Mouse (Mus musculus) lung, postnatal 0 days (tissue): Measurements from ENCODE around the gene Rbm25.

Experiments
- CTCF ChIP-seq: IDR thresholded peaks from 2 replicates; pipeline ENCODE4 v1.5.1; 2016; ENCODE audit warnings: antibody characterized with exemption, mild to moderate bottlenecking
- EP300 ChIP-seq: IDR thresholded peaks from 2 replicates; pipeline ENCODE4 v1.6.1; 2016; ENCODE audit warnings: antibody characterized with exemption, mild to moderate bottlenecking, control low read depth

- TF ChIP-seq CTCF = no peak
- TF ChIP-seq EP300 = no peak
Measured at GRCm38 (mm10) chr12:83706951-83707350, 75.9 kb downstream of the Rbm25 start.
